Mouse (Mus musculus): ENCODE measurements at regions not wholly inside any gene's neighbourhood (a gene's known extent, or its start where the extent isn't known, plus 50 kb on each side); places are given as distances from the start of the nearest gene placed in this dataset.
"Not testable (repeated sequence)": the region's sequence is repeated elsewhere in the genome, so short reads cannot be mapped to it uniquely, and the experiment has no call there.

GRCm38 (mm10) chr4:21464456-21464855, 221.3 kb downstream of the Prdm13 start:
- no peak for DNase-seq

- no peak for DNase-seq
Observed at GRCm38 (mm10) chr4:21441274-21441673, 244.5 kb downstream of the Prdm13 start.

- DNase-seq = no peak
Observed at GRCm38 (mm10) chr4:21436710-21437109, 249.1 kb downstream of the Prdm13 start.

GRCm38 (mm10) chr4:21407850-21408249, 277.9 kb downstream of the Prdm13 start:
- DNase-seq = no peak

GRCm38 (mm10) chr4:21369314-21369713, 316.4 kb downstream of the Prdm13 start:
- DNase-seq = no peak

GRCm38 (mm10) chr4:21368234-21369021, 317.3 kb downstream of the Prdm13 start:
- DNase-seq = no peak

GRCm38 (mm10) chr4:21321769-21322168, 364.0 kb downstream of the Prdm13 start:
- no peak for DNase-seq

GRCm38 (mm10) chr4:21309239-21309638, 376.5 kb downstream of the Prdm13 start:
- not testable (repeated sequence) for DNase-seq

GRCm38 (mm10) chr4:21307476-21308011, 378.2 kb downstream of the Prdm13 start:
- DNase-seq = no peak

- DNase-seq = no peak
Observed at GRCm38 (mm10) chr4:21300141-21300540, 385.6 kb downstream of the Prdm13 start.

GRCm38 (mm10) chr4:21267302-21267701, 418.5 kb downstream of the Prdm13 start:
- DNase-seq = no peak

- DNase-seq = no peak
Observed at GRCm38 (mm10) chr4:21266886-21267285, 418.9 kb downstream of the Prdm13 start.

GRCm38 (mm10) chr4:21250396-21250795, 435.4 kb downstream of the Prdm13 start:
- no peak for DNase-seq

- peak; percentile 27 for DNase-seq
Observed at GRCm38 (mm10) chr4:21222631-21223030, 463.1 kb downstream of the Prdm13 start.

- no peak for DNase-seq
Observed at GRCm38 (mm10) chr4:21207617-21208016, 478.1 kb downstream of the Prdm13 start.

GRCm38 (mm10) chr4:21195620-21196019, 490.1 kb downstream of the Prdm13 start:
- no peak for DNase-seq

GRCm38 (mm10) chr4:21173789-21174188, 512.0 kb downstream of the Prdm13 start:
- no peak for DNase-seq

- DNase-seq = no peak
Observed at GRCm38 (mm10) chr4:21173019-21173418, 512.7 kb downstream of the Prdm13 start.

- no peak for DNase-seq
Observed at GRCm38 (mm10) chr4:21170734-21171133, 515.0 kb downstream of the Prdm13 start.

- DNase-seq = no peak
Observed at GRCm38 (mm10) chr4:21162124-21162523, 523.6 kb downstream of the Prdm13 start.

- no peak for DNase-seq
Observed at GRCm38 (mm10) chr4:21125892-21126291, 559.9 kb downstream of the Prdm13 start.

- DNase-seq = no peak
Observed at GRCm38 (mm10) chr4:21095741-21096140, 590.0 kb downstream of the Prdm13 start.

GRCm38 (mm10) chr4:21070198-21070785, 615.5 kb downstream of the Prdm13 start:
- no peak for DNase-seq

Measured in right cerebral cortex, postnatal 4 days (tissue).